Mouse (Mus musculus): Measurements from ENCODE around the gene Sult4a1. TPM values are rescaled to one million over a fixed set of nuclear protein-coding genes. Genes with fewer than 3 reads are reported as not detected.

Sult4a1 gene
- polyA plus RNA-seq, 2 experiments = 0.06 TPM; not detected in 1

DNA sequence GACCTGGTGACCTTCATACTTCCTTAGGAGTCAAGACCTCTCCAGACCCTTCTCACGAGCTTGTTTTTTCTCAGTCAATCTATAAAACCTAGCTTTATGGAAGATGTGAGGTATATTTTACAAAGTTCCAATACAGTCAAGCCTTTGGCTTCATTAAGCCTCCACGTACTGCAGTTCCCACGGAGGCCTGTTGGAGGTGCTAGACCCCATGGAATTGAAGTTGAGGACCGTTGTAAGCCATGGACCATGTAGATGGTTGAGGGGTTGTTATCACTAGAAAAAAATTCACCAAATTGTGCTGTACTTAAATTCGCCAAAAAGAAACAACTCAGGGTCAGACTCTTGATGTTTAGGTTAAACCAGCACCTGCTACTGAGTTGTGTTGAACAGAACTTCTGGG is 49.5 kb downstream of the Sult4a1 start:
- ATAC-seq (ENCODE audit: insufficient read depth) = no peak
- Histone ChIP-seq H3K36me3 (replicated peaks; ENCODE audit: control insufficient read depth, insufficient read depth, low read depth) (no peaks in the 10 kb centered on the region), H3K4me3 (ENCODE audit: insufficient read depth in 1 of 2, low read depth in 2 of 2, low read length in 2 of 2) (no peak overlapping the region), H3K27ac (no peak overlapping the region), H3K9me3 (ENCODE audit: control insufficient read depth, low read length) (no peaks in the 10 kb centered on the region), H3K4me1 (replicated peaks; ENCODE audit: control insufficient read depth in 2 of 2, insufficient read depth in 2 of 2, low read length in 1 of 2) (no peaks in the 10 kb centered on the region), H3K27me3 (ENCODE audit: control insufficient read depth, insufficient read depth, low read length) (no peaks in the 10 kb centered on the region), H3K9ac (replicated peaks) (no peak overlapping the region), H3K4me2 (ENCODE audit: low read depth) (no peak overlapping the region)
- 46% methylated on average over 5 of the region's 5 CpGs for WGBS (ENCODE audit: insufficient replicate concordance)
- peak; percentile 31 for TF ChIP-seq CTCF (IDR thresholded peaks at IDR 0.05; ENCODE audit: low read depth)
- TF ChIP-seq EP300 (IDR thresholded peaks at IDR 0.05; ENCODE audit: low read depth) = no peak
- no peak for DNase-seq (ENCODE audit: low read depth in 3 of 3, low spot score in 3 of 3)

DNA sequence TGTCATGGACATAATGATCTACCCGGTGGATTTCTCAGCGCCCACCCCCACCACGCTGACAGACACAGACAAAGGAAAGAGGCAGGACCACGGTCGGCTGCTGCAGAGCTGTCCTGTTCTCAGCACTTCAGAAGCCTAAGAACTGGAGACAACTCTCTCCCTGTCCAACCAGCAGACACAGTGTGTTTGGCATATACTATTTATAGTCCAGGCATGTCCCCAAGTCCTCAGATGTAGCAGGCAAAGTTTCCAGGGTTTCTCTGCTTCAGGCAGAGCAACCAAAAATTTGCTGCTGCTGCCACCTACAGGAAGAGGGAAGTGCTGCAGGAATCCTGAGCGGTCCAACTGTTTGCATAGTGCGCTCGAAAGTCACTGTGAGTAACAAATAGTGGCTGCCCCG is 51.7 kb downstream of the Sult4a1 start:
- Histone ChIP-seq H3K27ac (no peak overlapping the region), H3K27me3 (ENCODE audit: control insufficient read depth, insufficient read depth, low read length) (no peaks in the 10 kb centered on the region), H3K9me3 (ENCODE audit: control insufficient read depth, low read length) (no peaks in the 10 kb centered on the region), H3K4me3 (ENCODE audit: insufficient read depth in 1 of 2, low read depth in 2 of 2, low read length in 2 of 2) (no peak overlapping the region), H3K4me2 (ENCODE audit: low read depth) (no peak overlapping the region), H3K4me1 (replicated peaks; ENCODE audit: control insufficient read depth in 2 of 2, insufficient read depth in 2 of 2, low read length in 1 of 2) (no peaks in the 10 kb centered on the region), H3K9ac (replicated peaks) (no peak overlapping the region), H3K36me3 (replicated peaks; ENCODE audit: control insufficient read depth, insufficient read depth, low read depth) (no peaks in the 10 kb centered on the region)
- DNase-seq (ENCODE audit: low read depth in 3 of 3, low spot score in 3 of 3) = peak in 1 of 3 experiments; percentile 13
- WGBS (ENCODE audit: insufficient replicate concordance) = 40% methylated on average over 9 of the region's 9 CpGs
- no peak for ATAC-seq (ENCODE audit: insufficient read depth)
- TF ChIP-seq EP300 (IDR thresholded peaks at IDR 0.05; ENCODE audit: low read depth) (no peak), CTCF (IDR thresholded peaks at IDR 0.05; ENCODE audit: low read depth) (peak; percentile 80)

- Histone ChIP-seq H3K36me3 (replicated peaks; ENCODE audit: control insufficient read depth, insufficient read depth, low read depth) (no peaks in the 10 kb centered on the region), H3K9me3 (ENCODE audit: control insufficient read depth, low read length) (no peaks in the 10 kb centered on the region), H3K27me3 (ENCODE audit: control insufficient read depth, insufficient read depth, low read length) (no peaks in the 10 kb centered on the region), H3K4me3 (ENCODE audit: insufficient read depth in 1 of 2, low read depth in 2 of 2, low read length in 2 of 2) (no peak overlapping the region), H3K9ac (replicated peaks) (no peak overlapping the region), H3K4me2 (ENCODE audit: low read depth) (no peak overlapping the region), H3K4me1 (replicated peaks; ENCODE audit: control insufficient read depth in 2 of 2, insufficient read depth in 2 of 2, low read length in 1 of 2) (no peaks in the 10 kb centered on the region), H3K27ac (no peak overlapping the region)
- TF ChIP-seq CTCF (IDR thresholded peaks at IDR 0.05; ENCODE audit: low read depth) (no peak), EP300 (IDR thresholded peaks at IDR 0.05; ENCODE audit: low read depth) (no peak)
- no peak for DNase-seq (ENCODE audit: low read depth in 3 of 3, low spot score in 3 of 3)
- WGBS (ENCODE audit: insufficient replicate concordance) = 70% methylated on average over 4 of the region's 4 CpGs
- ATAC-seq (ENCODE audit: insufficient read depth) = no peak
Observed at GRCm38 (mm10) chr15:84053240-84053639, 52.3 kb downstream of the Sult4a1 start.

DNA sequence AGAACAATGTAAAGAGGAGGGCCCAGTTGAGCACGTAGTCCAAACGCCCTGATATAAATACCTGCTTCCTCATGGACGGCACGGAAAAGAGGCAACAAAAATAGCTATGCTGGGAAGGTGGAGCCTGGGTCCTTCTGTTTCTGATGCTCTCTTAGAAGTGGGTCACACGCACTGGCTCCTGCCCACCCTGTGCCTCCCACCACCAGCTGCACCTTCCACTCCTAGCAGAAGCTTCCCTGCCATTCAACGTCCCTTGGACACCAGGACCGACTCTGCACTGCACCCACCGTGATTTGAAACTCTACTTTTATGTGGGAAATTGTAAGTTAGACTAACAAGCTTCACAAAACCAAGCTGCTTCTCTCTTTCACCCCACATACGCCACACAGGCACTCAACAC is 53.2 kb downstream of the Sult4a1 start:
- no peaks in the 10 kb centered on the region for H3K27me3 ChIP-seq (ENCODE audit: control insufficient read depth, insufficient read depth, low read length)
- WGBS (ENCODE audit: insufficient replicate concordance) = 59% methylated on average over 9 of the region's 9 CpGs
- no peak overlapping the region for H3K9ac ChIP-seq (replicated peaks)
- no peak overlapping the region for H3K27ac ChIP-seq
- DNase-seq (ENCODE audit: low read depth in 3 of 3, low spot score in 3 of 3) = no peak
- no peaks in the 10 kb centered on the region for H3K9me3 ChIP-seq (ENCODE audit: control insufficient read depth, low read length)
- ATAC-seq (ENCODE audit: insufficient read depth) = no peak
- no peaks in the 10 kb centered on the region for H3K4me1 ChIP-seq (replicated peaks; ENCODE audit: control insufficient read depth in 2 of 2, insufficient read depth in 2 of 2, low read length in 1 of 2)
- no peak overlapping the region for H3K4me3 ChIP-seq (ENCODE audit: insufficient read depth in 1 of 2, low read depth in 2 of 2, low read length in 2 of 2)
- no peak overlapping the region for H3K4me2 ChIP-seq (ENCODE audit: low read depth)
- H3K36me3 ChIP-seq (replicated peaks; ENCODE audit: control insufficient read depth, insufficient read depth, low read depth) = no peaks in the 10 kb centered on the region
- TF ChIP-seq EP300 (IDR thresholded peaks at IDR 0.05; ENCODE audit: low read depth) (no peak), CTCF (IDR thresholded peaks at IDR 0.05; ENCODE audit: low read depth) (no peak)

DNA sequence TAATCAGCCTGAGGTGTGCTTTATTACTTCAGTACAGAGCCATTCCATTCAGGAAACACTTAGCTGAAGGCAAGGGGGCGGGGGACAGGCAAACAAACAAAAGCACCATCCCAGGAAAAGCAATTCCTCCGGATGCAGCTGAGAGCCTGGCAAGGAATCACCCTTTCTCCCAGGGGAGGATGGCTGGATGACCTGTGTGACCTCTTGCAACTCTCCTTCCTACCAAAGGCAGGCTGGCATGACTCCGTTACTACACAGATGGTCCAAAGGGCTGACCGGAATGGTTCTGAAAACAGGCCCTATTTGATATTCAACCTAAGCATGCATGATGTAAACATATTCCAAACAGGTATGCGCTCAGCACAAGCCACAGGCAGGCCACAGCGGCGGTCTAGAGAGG is 56.0 kb downstream of the Sult4a1 start:
- Histone ChIP-seq H3K4me1 (replicated peaks; ENCODE audit: control insufficient read depth in 2 of 2, insufficient read depth in 2 of 2, low read length in 1 of 2) (no peaks in the 10 kb centered on the region), H3K27ac (no peak overlapping the region), H3K4me2 (ENCODE audit: low read depth) (no peak overlapping the region), H3K9ac (replicated peaks) (no peak overlapping the region), H3K27me3 (ENCODE audit: control insufficient read depth, insufficient read depth, low read length) (no peaks in the 10 kb centered on the region), H3K9me3 (ENCODE audit: control insufficient read depth, low read length) (no peaks in the 10 kb centered on the region; the same call in 1 of the 2 replicates), H3K36me3 (replicated peaks; ENCODE audit: control insufficient read depth, insufficient read depth, low read depth) (no peaks in the 10 kb centered on the region), H3K4me3 (ENCODE audit: insufficient read depth in 1 of 2, low read depth in 2 of 2, low read length in 2 of 2) (no peak overlapping the region)
- TF ChIP-seq CTCF (IDR thresholded peaks at IDR 0.05; ENCODE audit: low read depth) (no peak), EP300 (IDR thresholded peaks at IDR 0.05; ENCODE audit: low read depth) (no peak)
- 61% methylated on average over 7 of the region's 7 CpGs for WGBS (ENCODE audit: insufficient replicate concordance)
- ATAC-seq (ENCODE audit: insufficient read depth) (no peak), DNase-seq (ENCODE audit: low read depth in 3 of 3, low spot score in 3 of 3) (no peak)
